Mouse (Mus musculus) mouse trophoblast stem cell (cell line): ENCODE measurements around the gene Tmem189.

Experiments
- in situ Hi-C, 2 experiments: fragments of 300-500 bp; cut with MseI, MboI; formaldehyde crosslinking; loops; 2 replicates in 1 of 2; 3 replicates in 1 of 2; pipeline ENCODE4 v1.15.1; 2025

The Tmem189 gene

DNA sequence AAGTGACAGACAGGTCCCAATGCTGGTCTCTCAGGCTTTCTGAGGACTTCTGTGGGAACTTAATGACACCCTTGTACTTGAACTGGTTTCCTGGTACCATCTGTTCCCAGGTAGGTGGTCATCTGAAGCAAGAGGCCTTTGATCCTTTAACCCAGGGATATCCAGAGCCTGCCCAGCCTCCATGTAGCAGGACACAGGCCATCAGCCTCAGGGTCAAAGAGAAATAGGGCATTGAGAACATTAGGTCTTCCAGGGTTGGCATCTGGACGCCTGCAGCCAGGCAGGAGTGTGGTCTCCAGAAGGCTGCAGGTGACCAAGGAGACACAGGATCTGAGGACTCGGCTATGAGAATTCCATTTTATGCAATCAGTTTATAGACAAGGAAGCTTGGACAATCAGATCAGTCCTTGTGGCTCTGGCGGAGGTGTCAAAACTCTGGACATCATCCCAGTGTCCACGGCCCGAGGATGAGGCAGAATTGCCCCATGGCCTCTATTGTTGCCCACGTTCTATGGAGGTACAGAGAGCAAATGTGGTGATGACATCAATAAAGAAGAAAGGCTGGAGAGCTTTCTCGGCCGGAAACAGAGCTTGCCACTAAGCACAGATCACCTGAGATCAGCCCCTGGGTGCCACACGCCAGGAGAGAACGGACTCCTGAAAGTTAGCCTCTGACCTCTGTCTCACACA lies 34.6 kb downstream of the Tmem189 start:
- in situ Hi-C loops = no loop called here

DNA sequence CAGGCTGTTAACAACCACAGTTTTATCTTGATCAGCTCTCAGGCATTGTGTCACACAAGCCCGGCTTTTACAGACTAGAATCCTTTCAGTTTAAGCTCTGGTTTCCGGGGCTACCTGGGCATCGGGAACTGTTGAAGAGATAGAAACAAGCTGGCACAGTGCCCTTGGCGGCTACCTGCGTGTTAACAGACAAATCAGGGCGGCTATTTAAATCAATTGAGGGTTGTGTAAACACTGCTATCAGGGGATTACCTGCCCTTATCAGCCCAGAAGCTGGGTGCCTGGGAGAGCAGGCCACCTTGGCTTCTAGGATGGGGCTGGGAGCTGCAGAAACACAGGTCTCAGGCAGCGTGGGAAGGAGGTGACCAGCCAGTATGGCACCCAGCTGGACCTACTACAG lies 36.9 kb downstream of the Tmem189 start:
- in situ Hi-C loops = no loop called here

DNA sequence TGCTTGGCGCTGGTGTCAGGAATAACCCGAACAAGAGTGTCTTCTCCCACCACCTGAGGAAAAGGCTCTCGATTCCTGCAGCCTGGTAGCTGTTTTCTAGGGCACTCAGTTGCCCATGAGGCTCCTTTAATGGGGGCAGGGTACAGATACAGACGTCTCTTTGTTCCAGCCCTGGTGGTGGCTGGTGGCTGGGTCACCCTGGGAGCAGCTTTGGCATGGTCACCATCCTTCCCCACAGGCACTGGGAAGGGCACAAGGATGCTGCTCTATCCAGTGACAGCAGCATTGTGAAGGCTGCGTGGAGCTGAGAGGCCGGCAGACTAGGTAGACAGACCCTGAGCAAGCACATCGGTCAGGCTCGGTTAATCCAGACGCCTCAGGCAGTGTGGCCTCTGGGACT lies 38.0 kb downstream of the Tmem189 start:
- in situ Hi-C loops = no loop called here

DNA sequence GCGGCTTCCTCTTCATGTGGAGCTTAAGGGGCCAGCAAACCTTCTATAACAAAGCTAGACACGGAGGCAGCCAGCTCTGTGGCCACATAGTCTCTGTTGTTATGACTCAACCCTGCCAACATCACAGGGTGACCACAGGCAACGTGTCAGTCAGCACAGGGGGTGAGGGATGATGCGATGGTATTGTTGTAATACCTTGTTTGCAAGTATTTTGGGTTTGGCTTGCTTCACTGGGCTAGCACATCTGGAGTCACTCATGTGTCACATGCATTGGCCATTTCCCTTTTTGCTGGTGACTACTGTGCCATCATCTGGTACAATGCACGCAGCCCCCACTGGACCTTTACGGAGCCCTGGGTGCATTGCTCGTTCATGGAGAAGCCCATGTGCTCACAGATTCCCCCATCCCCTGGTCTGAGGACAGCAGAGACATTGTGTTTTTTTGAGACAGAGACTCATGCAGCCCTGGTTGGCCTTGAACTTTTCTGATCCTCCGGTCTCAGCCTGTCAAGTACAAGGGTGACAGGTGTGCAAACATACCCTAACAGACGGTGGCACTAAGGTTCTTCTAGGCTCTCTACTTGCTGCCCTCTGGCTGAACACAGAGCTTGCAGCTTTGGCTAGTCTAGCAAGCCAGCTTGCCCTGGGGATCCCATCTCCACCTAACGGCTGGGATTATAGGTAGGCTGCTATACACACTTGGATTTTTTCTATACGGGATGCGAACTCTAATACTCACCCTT lies 40.2 kb downstream of the Tmem189 start:
- in situ Hi-C loops = no loop called here

DNA sequence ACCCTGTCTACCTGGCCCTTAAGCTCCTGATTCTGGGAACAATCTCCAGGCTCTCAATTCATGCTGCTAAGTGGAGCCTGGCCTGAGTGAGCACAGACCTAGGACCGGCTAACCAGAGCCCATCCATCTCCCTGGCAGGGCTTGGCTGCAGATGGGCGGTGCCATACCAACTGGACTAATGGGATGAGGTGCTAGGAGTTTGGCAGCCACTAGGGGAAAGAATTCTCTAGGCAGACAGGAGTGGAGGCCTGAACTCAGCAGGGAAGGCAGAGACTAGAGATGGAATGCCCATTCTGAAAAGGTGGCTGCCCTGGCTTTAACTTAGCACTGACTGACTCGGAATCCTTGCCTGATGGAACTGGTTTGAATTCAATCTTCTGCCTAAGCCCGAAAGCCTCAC lies 43.2 kb downstream of the Tmem189 start:
- in situ Hi-C loops = no loop called here

DNA sequence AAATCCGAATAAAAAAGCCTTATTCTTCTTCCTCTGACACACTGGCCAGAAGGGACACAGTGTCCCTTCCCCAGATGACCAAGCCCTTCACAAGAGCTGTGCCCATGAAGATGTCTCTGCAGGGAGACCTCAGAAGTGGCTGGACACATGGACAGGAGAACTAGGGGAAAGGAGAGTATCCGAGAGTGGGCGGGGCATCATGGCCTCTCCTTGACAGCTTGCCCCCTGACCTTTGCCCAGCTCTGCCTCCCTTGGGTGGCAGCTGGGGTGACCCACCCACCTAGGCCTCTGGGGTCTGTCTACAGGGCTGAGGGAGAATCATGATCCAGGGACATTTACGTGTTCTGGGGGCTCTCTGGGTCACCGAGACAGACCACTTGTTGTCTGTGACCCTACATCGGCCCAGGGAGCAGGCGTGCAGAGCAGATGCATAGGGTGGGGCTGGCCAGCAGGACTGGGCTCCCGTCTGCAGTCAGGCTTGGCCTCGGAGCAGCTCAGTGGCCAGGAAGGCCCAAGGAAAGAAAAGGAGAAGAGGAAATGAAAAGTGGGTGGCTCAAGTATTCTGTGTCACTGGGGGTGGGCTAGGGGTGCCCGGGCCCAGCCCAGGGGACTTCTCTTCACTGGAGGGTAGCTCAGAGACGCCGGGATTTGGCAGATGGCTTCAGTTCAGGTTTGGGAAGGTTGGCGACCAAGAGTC lies 46.1 kb downstream of the Tmem189 start:
- in situ Hi-C loops = loop anchor here in 1 of 2 experiments (5.0 kb wide), 1 partner anchor 39 kb away; no protein-coding TSS in a partner anchor

DNA sequence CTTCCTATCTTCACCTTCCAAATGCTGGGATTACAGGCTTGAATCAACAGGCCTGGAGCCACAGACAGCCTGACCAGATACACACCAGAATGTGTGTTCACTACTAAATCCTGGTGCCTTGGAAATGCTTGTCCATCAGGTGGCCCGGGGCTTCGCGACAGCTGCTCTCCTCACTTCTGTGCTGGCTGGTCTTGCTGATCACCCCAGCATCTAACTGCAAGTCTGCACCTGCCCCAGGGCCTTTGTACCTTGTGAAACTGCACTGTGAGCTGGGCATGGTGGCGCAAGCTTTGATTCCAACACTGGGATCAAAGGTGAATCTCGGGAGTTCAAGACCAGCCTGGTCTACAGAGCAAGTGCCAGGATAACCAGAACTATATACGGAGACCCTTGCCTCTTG lies 47.5 kb downstream of the Tmem189 start:
- in situ Hi-C loops = loop anchor here in 1 of 2 experiments (5.0 kb wide), 1 partner anchor 40 kb away; no protein-coding TSS in a partner anchor

DNA sequence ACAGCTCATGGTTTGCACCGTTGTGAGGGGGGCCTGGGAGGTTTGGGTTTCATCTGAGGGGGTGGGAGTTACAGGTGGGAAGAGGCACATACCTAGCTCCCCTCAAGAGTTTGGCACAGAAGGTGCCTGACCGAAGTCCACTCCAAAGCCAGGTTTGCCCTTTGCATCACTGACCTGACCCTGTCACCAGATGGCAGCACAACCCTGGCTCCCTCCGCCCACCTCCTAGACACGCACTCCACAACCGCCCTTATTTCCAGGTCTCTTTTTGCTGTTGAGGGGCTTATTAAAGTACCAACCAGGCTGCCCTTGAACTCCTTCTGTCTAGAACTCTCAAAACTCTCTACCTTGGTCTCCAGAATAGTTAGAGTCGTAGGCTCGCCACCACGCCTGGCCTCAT lies 48.3 kb downstream of the Tmem189 start:
- in situ Hi-C loops = loop anchor here in 1 of 2 experiments (5.0 kb wide), 1 partner anchor 41 kb away; no protein-coding TSS in a partner anchor

DNA sequence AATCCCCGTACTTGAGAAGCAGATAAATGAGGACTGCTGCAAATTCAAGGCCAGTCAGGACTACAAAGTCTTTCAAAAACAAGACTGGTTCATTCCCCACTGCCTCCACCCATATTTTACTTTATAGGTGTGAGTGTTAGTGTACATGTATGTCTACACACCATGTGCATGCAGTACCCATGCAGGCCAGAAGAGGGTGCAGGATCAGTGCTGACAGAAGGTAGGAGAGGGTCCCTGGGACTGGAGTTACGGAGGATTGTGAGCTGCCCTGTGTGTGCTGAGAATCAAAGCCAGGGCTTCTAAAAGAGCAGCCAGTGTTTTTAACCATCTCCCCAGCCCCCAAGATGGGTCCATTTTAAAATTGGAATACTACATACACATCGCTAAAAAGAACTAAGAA lies 49.3 kb downstream of the Tmem189 start:
- in situ Hi-C loops = loop anchor here in 1 of 2 experiments (5.0 kb wide), 1 partner anchor 42 kb away; no protein-coding TSS in a partner anchor

DNA sequence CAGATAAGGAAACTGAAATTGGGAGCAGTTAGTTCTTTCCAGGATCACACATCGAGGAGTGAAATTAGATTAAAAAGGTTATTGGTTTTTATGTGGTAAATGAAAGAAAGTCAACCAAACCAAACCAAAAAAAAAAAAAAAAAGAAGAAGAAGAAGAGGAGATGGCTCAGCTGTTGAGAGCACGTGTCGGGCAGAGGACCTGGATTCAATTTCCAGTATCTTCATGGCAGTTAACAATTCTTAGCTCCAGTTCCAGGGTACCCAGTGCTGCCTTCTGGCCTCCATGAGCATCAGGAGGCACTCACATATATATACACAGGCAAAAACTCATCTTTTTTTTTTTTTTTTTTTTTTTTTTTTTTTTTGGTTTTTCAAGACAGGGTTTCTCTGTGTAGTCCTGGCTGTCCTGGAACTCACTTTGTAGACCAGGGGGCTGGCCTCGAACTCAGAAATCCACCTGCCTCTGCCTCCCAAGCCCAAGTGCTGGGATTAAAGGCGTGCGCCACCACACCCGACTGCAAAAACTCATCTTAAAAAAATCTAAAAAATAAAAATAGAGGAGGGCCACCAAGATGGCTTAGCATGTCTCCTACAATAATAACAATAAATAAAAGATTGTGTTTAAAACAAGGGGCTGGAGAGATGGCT lies 54.6 kb downstream of the Tmem189 start:
- in situ Hi-C loops = loop anchor here in 1 of 2 experiments (5.0 kb wide), 1 partner anchor 42 kb away; no protein-coding TSS in a partner anchor

DNA sequence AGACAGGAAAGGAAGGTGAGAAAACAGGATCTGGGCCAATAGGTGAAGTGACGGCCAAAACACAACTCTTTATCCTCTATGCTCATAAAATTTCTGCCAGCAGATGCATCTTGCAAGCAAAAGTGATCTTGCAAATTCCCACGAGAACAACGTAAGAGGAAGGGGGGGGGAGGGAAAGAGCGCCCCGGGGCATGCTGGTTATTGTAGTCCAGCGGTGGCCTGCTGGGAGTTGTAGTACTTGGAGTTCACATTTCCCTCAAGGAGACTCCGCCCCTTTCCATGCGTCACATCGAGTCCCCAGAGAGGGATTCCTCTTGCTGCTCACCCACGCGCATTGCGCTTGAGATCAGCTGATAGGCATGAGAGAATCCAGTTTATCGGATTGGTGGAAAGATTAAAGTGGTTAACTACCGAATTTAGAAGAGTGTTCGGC lies 55.3 kb downstream of the Tmem189 start:
- in situ Hi-C loops = no loop called here

DNA sequence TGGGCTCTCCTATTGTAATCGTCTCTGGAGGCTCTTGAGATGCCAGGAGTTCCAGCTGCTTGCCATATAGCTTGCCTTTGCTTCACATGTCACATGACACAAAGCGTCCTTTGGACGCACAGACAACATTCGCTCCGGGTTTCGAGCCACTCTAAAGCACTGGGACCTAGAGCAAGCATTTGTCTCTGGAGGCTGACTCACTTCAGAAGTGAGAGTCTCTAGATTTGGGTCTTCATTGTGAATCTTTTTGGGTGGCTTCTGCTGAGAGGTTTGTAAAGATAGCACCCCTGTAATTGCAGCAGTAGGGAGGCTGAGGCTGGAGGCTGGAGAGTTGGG lies 56.1 kb downstream of the Tmem189 start:
- in situ Hi-C loops = no loop called here

DNA sequence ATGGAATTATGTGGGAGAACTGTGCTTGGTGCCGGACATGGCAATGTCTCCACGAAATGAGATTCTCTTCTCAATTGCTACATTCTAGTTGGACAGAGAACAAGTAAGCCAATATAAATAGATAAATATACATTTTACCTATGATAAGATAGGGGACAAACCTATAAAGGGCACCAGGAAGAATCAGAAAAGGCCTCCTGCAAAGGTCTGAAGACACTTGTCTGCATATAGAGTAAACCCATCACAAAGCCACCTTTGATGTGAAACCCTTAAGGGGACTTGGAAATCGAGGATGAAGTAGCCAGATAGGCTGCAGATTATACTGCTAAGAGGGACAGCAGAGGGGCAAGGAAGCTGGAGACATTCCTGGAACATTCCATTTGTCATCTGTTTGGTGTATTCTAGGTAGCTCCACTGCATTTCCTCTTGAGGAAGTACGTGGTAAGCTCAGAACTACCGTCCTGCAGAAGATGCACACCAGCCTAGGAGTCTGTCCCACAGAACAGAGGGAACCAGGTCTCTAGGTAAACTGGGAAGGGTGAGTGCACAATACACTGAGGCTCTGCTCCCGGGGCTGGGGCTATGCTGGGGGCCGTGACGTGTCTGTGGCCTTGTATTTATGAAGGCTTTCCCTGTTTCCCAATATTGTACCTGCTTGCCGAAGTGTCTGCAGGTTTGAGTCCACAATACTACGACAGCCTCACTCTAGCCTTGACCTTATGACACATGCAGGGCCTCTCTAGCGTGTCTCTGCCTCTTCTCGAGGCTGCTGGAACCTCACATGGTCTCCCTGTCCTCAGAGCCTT lies 56.7 kb downstream of the Tmem189 start:
- in situ Hi-C loops = no loop called here

DNA sequence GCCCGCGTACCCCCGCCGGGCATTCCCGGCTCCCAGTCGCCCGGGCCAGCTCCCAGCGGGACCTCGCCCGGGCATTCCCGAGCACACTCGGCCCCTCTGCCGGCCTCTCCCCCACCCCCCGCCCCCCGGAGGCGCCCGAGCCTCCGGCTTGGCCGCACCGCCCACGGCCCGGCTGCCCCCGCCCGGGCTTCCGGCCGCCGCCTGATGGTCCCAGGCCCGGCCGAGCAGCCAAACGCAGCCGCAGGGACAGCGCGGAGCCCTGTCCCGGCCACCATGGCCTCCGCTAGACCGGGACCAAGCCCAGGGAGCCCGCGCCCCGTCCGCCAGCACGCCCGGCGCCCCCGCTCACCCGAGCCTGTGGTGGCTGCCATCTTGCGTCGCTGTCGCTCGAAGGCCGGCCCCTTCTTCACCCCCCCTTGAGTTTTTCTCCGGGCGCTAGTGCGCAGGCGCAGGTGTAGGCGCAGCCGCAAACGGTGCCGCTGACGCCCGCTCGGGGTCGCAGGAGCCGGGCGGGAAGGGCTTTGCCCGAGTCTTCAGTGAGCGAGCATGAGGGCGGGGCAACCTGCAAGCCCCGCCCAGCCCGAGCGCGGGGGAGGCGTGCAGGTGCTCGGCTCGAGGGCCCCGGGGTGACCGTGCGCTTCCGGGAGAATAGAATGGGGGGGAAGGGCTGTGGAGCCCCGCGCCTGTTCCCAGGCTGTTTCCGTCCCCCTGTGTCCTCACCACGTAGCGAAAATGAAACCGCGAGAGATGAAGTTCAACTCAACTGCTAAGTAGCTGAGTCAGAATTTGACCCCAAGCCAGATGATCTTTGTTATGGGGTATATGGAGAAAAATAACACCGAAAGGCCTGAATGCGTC lies 57.8 kb downstream of the Tmem189 start, which contains the start of gene Ube2v1:
Gene Ube2v1 (minus strand): TSS at position 505 of the 858 bp plus-strand sequence.
- in situ Hi-C loops = no loop called here

DNA sequence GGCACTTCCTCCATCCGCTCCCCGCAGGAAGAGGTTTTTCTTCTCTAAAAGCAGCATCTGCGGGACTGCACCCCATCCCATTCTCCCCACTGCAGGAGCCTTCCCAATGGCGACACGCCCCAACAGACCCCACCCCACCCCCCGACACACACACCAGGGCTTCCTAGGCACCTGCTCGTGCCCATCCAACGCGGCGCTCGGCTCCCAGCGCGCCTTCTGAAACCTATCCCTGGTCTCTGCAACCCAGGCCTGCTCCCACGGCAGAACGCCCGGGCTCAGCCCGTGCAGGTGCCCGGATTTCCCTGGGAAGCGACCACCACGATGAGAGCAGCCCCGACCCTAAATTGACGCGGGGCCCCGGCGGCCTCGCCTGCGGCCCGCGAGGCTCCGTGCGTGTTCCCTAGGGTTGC lies 58.4 kb downstream of the Tmem189 start:
- in situ Hi-C loops = no loop called here

DNA sequence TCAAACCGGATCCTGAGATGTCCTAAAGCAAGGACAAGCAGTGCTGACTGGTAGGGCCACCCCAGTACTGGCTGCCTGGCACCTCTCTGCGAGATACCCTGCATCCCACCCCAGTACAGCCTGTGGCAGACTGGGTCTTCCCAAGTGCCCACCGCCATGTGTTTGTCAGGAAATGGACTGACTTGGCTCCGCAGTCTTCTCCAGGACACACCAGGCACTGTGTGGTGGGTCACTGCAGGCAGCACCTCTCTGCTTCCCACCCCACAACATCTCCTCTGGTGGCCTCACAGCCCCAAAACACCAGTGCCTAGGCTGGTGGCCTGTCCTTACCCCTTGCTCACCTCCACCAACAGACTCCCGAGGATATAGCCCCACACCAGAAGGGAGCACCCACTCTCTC lies 59.2 kb downstream of the Tmem189 start:
- in situ Hi-C loops = no loop called here

DNA sequence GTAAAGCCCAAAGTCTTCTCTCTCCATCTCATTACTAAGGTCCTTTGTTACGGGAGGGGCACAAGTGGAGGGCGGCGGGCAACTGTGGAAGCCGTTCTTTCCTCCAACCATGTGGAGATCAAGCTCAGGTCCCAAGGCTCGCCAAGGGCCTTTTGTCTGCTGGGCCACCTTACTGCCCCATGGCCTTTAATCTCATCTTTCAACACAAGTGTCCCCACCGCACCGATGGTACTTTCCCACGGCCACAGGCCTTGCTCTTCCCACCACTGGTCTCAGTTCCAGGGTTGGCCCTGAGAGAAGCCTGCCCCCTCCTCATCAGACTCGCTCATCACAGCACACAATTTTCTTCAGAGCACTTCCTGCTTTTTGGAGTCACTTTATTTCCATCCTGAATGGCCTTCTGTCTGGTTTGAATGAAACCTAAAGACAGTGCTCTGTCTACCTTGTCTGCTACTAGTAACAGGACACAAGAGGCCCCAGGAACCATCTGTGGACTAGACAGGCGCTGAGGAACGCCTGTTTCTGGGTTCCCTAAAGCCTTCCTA lies 59.9 kb downstream of the Tmem189 start:
- in situ Hi-C loops = no loop called here

DNA sequence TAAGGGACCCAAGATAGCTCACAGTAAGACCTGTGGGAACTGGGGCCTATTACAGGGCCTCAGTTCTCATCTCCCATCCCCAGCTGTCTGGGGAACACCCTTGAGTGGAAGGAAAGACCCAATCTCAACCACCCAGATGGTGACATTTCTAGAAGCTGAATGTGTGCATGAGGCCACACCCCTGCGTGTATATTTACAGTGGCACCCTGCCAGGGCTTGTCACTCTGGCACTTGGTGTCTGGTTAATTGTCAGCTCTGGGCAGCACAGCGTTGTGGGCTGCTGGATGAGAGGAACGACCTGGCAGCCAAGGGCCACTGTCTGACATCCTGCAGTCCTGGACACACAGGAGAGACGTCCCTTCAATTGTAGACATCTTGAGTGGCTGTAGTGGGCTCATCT lies 60.8 kb downstream of the Tmem189 start:
- in situ Hi-C loops = no loop called here

DNA sequence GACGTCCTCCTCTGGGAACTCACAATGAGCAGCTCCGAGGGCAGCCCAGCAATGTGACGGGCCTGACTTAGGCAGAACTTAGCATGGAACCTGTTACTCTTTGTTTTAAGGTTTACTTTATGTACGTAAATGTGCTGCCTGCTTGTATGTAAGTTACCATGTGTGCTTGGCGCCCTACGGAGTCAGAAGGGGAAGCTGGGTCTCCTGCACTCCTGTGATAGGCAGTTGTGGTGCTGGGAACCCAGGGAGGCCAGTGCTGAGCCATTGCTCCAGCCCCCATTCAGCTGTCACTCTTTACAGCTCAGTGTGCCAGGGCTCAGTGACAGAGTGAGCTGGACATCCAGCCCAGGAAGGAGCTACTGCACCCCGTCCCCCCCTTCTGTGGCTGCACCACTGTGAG lies 62.6 kb downstream of the Tmem189 start:
- in situ Hi-C loops = no loop called here

DNA sequence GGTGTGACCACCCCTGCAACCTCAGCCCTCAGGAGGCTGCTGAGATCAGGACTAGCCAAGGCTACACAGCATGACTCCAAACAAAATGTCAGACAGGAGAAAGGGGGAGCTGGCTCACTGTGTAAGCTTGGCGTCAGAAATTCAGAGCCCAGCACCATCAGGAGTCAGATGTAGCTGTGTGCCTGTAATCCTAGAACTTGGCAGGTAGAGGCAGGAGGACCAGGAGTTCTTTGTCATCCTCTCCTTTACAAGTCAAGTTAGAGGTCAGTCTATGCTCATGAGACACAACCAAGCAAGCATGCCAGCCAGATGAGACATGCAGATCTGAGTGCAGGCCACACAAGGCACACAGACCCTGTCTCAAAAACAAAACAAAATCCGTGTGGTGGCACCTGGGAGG lies 64.0 kb downstream of the Tmem189 start:
- in situ Hi-C loops = no loop called here
